Mouse (Mus musculus): ENCODE data around the gene Lrfn3. TPM values are rescaled to one million over a fixed set of nuclear protein-coding genes. Genes with fewer than 3 reads are reported as not detected.

The Lrfn3 gene
- polyA plus RNA-seq, 1 experiment from 2014 or later, result 6.7 TPM

GRCm38 (mm10) chr7:30334563-30334962 lies 28.0 kb downstream of the Lrfn3 start:
- Histone ChIP-seq H3K4me3 (ENCODE audit: low read depth, low read length) (no peak overlapping the region), H3K9me3 (ENCODE audit: control insufficient read depth, low read depth, low read length) (no peaks in the 10 kb centered on the region), H3K27ac (ENCODE audit: low read length) (no peak overlapping the region), H3K36me3 (ENCODE audit: control insufficient read depth, insufficient read depth, low read length) (no peaks in the 10 kb centered on the region), H3K4me1 (ENCODE audit: control insufficient read depth, insufficient read depth, low read length) (peaks cover 10% of the 10 kb centered on the region), H3K27me3 (ENCODE audit: control insufficient read depth, insufficient read depth, low read length) (peaks cover 2% of the 10 kb centered on the region; the same call in 1 of the 2 replicates), H3K4me2 (replicated peaks; ENCODE audit: low read depth, low read length) (no peak overlapping the region), H3K9ac (replicated peaks; ENCODE audit: low read depth, low read length) (no peak overlapping the region)
- 62% methylated on average over 5 of the region's 5 CpGs for WGBS
- no peak for ATAC-seq (ENCODE audit: insufficient number of reproducible peaks, insufficient read depth, low FRiP score, low read depth)

GRCm38 (mm10) chr7:30333436-30333835 lies 29.1 kb downstream of the Lrfn3 start:
- Histone ChIP-seq H3K9me3 (ENCODE audit: control insufficient read depth, low read depth, low read length) (no peaks in the 10 kb centered on the region), H3K27ac (ENCODE audit: low read length) (no peak overlapping the region), H3K4me3 (ENCODE audit: low read depth, low read length) (no peak overlapping the region), H3K36me3 (ENCODE audit: control insufficient read depth, insufficient read depth, low read length) (no peaks in the 10 kb centered on the region), H3K4me2 (replicated peaks; ENCODE audit: low read depth, low read length) (no peak overlapping the region), H3K27me3 (ENCODE audit: control insufficient read depth, insufficient read depth, low read length) (peaks cover 2% of the 10 kb centered on the region; the same call in 1 of the 2 replicates), H3K4me1 (ENCODE audit: control insufficient read depth, insufficient read depth, low read length) (peaks cover 10% of the 10 kb centered on the region), H3K9ac (replicated peaks; ENCODE audit: low read depth, low read length) (no peak overlapping the region)
- peak; percentile 39; the same call in 1 of the 2 replicates for ATAC-seq (ENCODE audit: insufficient number of reproducible peaks, insufficient read depth, low FRiP score, low read depth)
- WGBS, result 21% methylated on average over 4 of the region's 4 CpGs

GRCm38 (mm10) chr7:30332622-30333259 lies 29.8 kb downstream of the Lrfn3 start:
- no peaks in the 10 kb centered on the region for H3K9me3 ChIP-seq (ENCODE audit: control insufficient read depth, low read depth, low read length)
- H3K36me3 ChIP-seq (ENCODE audit: control insufficient read depth, insufficient read depth, low read length), result no peaks in the 10 kb centered on the region
- H3K27me3 ChIP-seq (ENCODE audit: control insufficient read depth, insufficient read depth, low read length), result peaks cover 2% of the 10 kb centered on the region; the same call in 1 of the 2 replicates
- ATAC-seq (ENCODE audit: insufficient number of reproducible peaks, insufficient read depth, low FRiP score, low read depth), result no peak
- no peak overlapping the region for H3K27ac ChIP-seq (ENCODE audit: low read length)
- H3K4me2 ChIP-seq (replicated peaks; ENCODE audit: low read depth, low read length), result no peak overlapping the region
- no peak overlapping the region for H3K9ac ChIP-seq (replicated peaks; ENCODE audit: low read depth, low read length)
- WGBS, result 65% methylated on average over 18 of the region's 18 CpGs
- H3K4me1 ChIP-seq (ENCODE audit: control insufficient read depth, insufficient read depth, low read length), result peaks cover 10% of the 10 kb centered on the region
- no peak overlapping the region for H3K4me3 ChIP-seq (ENCODE audit: low read depth, low read length)

GRCm38 (mm10) chr7:30331887-30332286 lies 30.7 kb downstream of the Lrfn3 start:
- Histone ChIP-seq H3K4me2 (replicated peaks; ENCODE audit: low read depth, low read length) (no peak overlapping the region), H3K9me3 (ENCODE audit: control insufficient read depth, low read depth, low read length) (no peaks in the 10 kb centered on the region), H3K4me1 (ENCODE audit: control insufficient read depth, insufficient read depth, low read length) (peaks cover 10% of the 10 kb centered on the region), H3K4me3 (ENCODE audit: low read depth, low read length) (no peak overlapping the region), H3K27me3 (ENCODE audit: control insufficient read depth, insufficient read depth, low read length) (peaks cover 2% of the 10 kb centered on the region; the same call in 1 of the 2 replicates), H3K9ac (replicated peaks; ENCODE audit: low read depth, low read length) (no peak overlapping the region), H3K36me3 (ENCODE audit: control insufficient read depth, insufficient read depth, low read length) (no peaks in the 10 kb centered on the region), H3K27ac (ENCODE audit: low read length) (no peak overlapping the region)
- WGBS, result 10% methylated on average over 13 of the region's 13 CpGs
- ATAC-seq (ENCODE audit: insufficient number of reproducible peaks, insufficient read depth, low FRiP score, low read depth), result peak; percentile 70; the same call in 1 of the 2 replicates

GRCm38 (mm10) chr7:30328379-30328778 lies 34.2 kb downstream of the Lrfn3 start:
- ATAC-seq (ENCODE audit: insufficient number of reproducible peaks, insufficient read depth, low FRiP score, low read depth), result no peak
- Histone ChIP-seq H3K4me3 (ENCODE audit: low read depth, low read length) (no peak overlapping the region), H3K36me3 (ENCODE audit: control insufficient read depth, insufficient read depth, low read length) (no peaks in the 10 kb centered on the region), H3K4me1 (ENCODE audit: control insufficient read depth, insufficient read depth, low read length) (peaks cover 2% of the 10 kb centered on the region), H3K9me3 (ENCODE audit: control insufficient read depth, low read depth, low read length) (no peaks in the 10 kb centered on the region), H3K27ac (ENCODE audit: low read length) (no peak overlapping the region), H3K4me2 (replicated peaks; ENCODE audit: low read depth, low read length) (no peak overlapping the region), H3K9ac (replicated peaks; ENCODE audit: low read depth, low read length) (no peak overlapping the region), H3K27me3 (ENCODE audit: control insufficient read depth, insufficient read depth, low read length) (no peaks in the 10 kb centered on the region)
- 52% methylated on average over 10 of the region's 10 CpGs for WGBS

GRCm38 (mm10) chr7:30327140-30327539 lies 35.4 kb downstream of the Lrfn3 start:
- Histone ChIP-seq H3K36me3 (ENCODE audit: control insufficient read depth, insufficient read depth, low read length) (no peaks in the 10 kb centered on the region), H3K27ac (ENCODE audit: low read length) (no peak overlapping the region), H3K9me3 (ENCODE audit: control insufficient read depth, low read depth, low read length) (no peaks in the 10 kb centered on the region), H3K4me1 (ENCODE audit: control insufficient read depth, insufficient read depth, low read length) (0 out of 2 replicates have a peak, but pooled peaks cover 4% of the 10 kb centered on the region), H3K27me3 (ENCODE audit: control insufficient read depth, insufficient read depth, low read length) (no peaks in the 10 kb centered on the region), H3K4me2 (replicated peaks; ENCODE audit: low read depth, low read length) (no peak overlapping the region), H3K9ac (replicated peaks; ENCODE audit: low read depth, low read length) (no peak overlapping the region), H3K4me3 (ENCODE audit: low read depth, low read length) (no peak overlapping the region)
- WGBS, result 57% methylated on average over 15 of the region's 15 CpGs
- no peak for ATAC-seq (ENCODE audit: insufficient number of reproducible peaks, insufficient read depth, low FRiP score, low read depth)

- Histone ChIP-seq H3K4me3 (ENCODE audit: low read depth, low read length) (no peak overlapping the region), H3K36me3 (ENCODE audit: control insufficient read depth, insufficient read depth, low read length) (no peaks in the 10 kb centered on the region), H3K27me3 (ENCODE audit: control insufficient read depth, insufficient read depth, low read length) (no peaks in the 10 kb centered on the region), H3K9ac (replicated peaks; ENCODE audit: low read depth, low read length) (no peak overlapping the region), H3K9me3 (ENCODE audit: control insufficient read depth, low read depth, low read length) (no peaks in the 10 kb centered on the region), H3K4me1 (ENCODE audit: control insufficient read depth, insufficient read depth, low read length) (peaks cover 5% of the 10 kb centered on the region; the same call in 1 of the 2 replicates), H3K27ac (ENCODE audit: low read length) (no peak overlapping the region), H3K4me2 (replicated peaks; ENCODE audit: low read depth, low read length) (no peak overlapping the region)
- ATAC-seq (ENCODE audit: insufficient number of reproducible peaks, insufficient read depth, low FRiP score, low read depth), result no peak
Measured at GRCm38 (mm10) chr7:30326427-30326826, 36.1 kb downstream of the Lrfn3 start.

GRCm38 (mm10) chr7:30325364-30325763 lies 37.2 kb downstream of the Lrfn3 start:
- H3K36me3 ChIP-seq (ENCODE audit: control insufficient read depth, insufficient read depth, low read length), result no peaks in the 10 kb centered on the region
- no peaks in the 10 kb centered on the region for H3K27me3 ChIP-seq (ENCODE audit: control insufficient read depth, insufficient read depth, low read length)
- no peak overlapping the region for H3K27ac ChIP-seq (ENCODE audit: low read length)
- no peaks in the 10 kb centered on the region for H3K9me3 ChIP-seq (ENCODE audit: control insufficient read depth, low read depth, low read length)
- H3K9ac ChIP-seq (replicated peaks; ENCODE audit: low read depth, low read length), result no peak overlapping the region
- no peak overlapping the region for H3K4me2 ChIP-seq (replicated peaks; ENCODE audit: low read depth, low read length)
- ATAC-seq (ENCODE audit: insufficient number of reproducible peaks, insufficient read depth, low FRiP score, low read depth), result no peak
- no peak overlapping the region for H3K4me3 ChIP-seq (ENCODE audit: low read depth, low read length)
- peaks cover 10% of the 10 kb centered on the region; the same call in 1 of the 2 replicates for H3K4me1 ChIP-seq (ENCODE audit: control insufficient read depth, insufficient read depth, low read length)
- 44% methylated on average over 2 of the region's 2 CpGs for WGBS
